Mouse (Mus musculus) olfactory bulb, adult 2 months (tissue): ENCODE measurements around the gene Csf2rb2.
"Not testable (repeated sequence)": the region's sequence is repeated elsewhere in the genome, so short reads cannot be mapped to it uniquely, and the experiment has no call there.

Experiments
- CTCF ChIP-seq: fragments of 200-500 bp; IDR thresholded peaks from 2 replicates; pipeline ENCODE4 v1.5.1; 2012; ENCODE audit warnings: low read depth, mild to moderate bottlenecking, low read length, moderate library complexity; ENCODE audit not compliant: insufficient read depth
- POLR2A ChIP-seq: fragments of 200-500 bp; IDR thresholded peaks from 2 replicates; pipeline ENCODE4 v1.6.1; 2012; ENCODE audit warnings: mild to moderate bottlenecking, low read depth, low read length, moderate library complexity; ENCODE audit not compliant: insufficient read depth

DNA sequence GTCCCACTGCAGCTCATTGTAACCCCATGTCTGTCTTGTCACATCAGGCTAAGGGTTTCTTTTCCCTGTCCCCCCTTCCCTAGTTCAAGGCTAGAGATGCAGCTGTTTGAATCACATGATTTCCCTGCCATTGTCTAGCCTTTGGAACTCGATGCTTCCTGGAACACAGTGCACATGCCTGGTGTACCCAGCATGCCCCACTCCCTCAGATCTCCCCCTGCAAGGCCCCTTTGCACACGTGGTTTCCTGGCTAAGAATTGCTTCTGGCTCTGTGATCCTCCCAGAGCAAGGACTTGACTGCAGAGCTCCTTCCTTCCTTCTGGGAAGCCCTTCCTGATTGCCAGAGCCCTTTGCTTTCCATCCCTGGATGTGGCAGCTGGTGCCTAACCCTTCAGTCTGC is 12.3 kb downstream of the Csf2rb2 start:
- not testable (repeated sequence) for TF ChIP-seq CTCF, POLR2A
